Mouse (Mus musculus): ENCODE data around the gene Tmprss7.

- TF ChIP-seq CTCF (conservative IDR thresholded peaks at IDR 0.05; ENCODE audit: low read length) = no peak
- no peak for TF ChIP-seq POU5F1 (IDR thresholded peaks at IDR 0.05; ENCODE audit: borderline replicate concordance, low read length)
- no peak for TF ChIP-seq NANOG (IDR thresholded peaks at IDR 0.05; ENCODE audit: borderline replicate concordance, low read length)
Observed at GRCm38 (mm10) chr16:45722460-45722951, 29.0 kb upstream of the Tmprss7 start.
